Mouse (Mus musculus) gastrocnemius, postnatal 25 days (tissue): ENCODE results near the gene Vars2. TPM values are rescaled to one million over a fixed set of nuclear protein-coding genes. Genes with fewer than 3 reads are reported as not detected.

Source experiments
- DNase-seq: peaks from one replicate; pipeline ENCODE4 v3.0.0; 2022
- total RNA-seq, 2 experiments: library from RNA; stranded (reverse); gene quantifications; 1 replicate in 1 of 2; 2 replicates in 1 of 2; pipeline ENCODE4 v1.2.3; 2021

Gene Vars2
- total RNA-seq, 2 experiments from 2014 or later = 9.9 to 14.7 TPM

- DNase-seq = no peak
Measured at GRCm38 (mm10) chr17:35693906-35694305, 26.5 kb upstream of the Vars2 start.

- no peak for DNase-seq
Measured at GRCm38 (mm10) chr17:35692368-35692767, 25.0 kb upstream of the Vars2 start.

- DNase-seq = no peak
Measured at GRCm38 (mm10) chr17:35691811-35692210, 24.4 kb upstream of the Vars2 start.

- DNase-seq = no peak
Measured at GRCm38 (mm10) chr17:35689936-35690645, 22.7 kb upstream of the Vars2 start.

GRCm38 (mm10) chr17:35688347-35689175, 21.2 kb upstream of the Vars2 start:
- no peak for DNase-seq

GRCm38 (mm10) chr17:35685061-35685460, 17.7 kb upstream of the Vars2 start:
- DNase-seq = no peak

GRCm38 (mm10) chr17:35681986-35682385, 14.6 kb upstream of the Vars2 start:
- DNase-seq = no peak

GRCm38 (mm10) chr17:35680591-35680990, 13.2 kb upstream of the Vars2 start:
- DNase-seq = no peak

- peak; percentile 85 for DNase-seq
Measured at GRCm38 (mm10) chr17:35673416-35674035, 6.1 kb upstream of the Vars2 start, which contains the start of gene Gtf2h4. Gene Gtf2h4, minus strand, starts transcription at chr17:35673739.

- DNase-seq = no peak
Measured at GRCm38 (mm10) chr17:35672527-35672926, 5.1 kb upstream of the Vars2 start.

- DNase-seq = no peak
Measured at GRCm38 (mm10) chr17:35671846-35672245, 4.5 kb upstream of the Vars2 start.

- DNase-seq = no peak
Measured at GRCm38 (mm10) chr17:35669731-35670130, 2.3 kb upstream of the Vars2 start.

- no peak for DNase-seq
Measured at GRCm38 (mm10) chr17:35666851-35667256, 538 bp downstream of the Vars2 start.

- no peak for DNase-seq
Measured at GRCm38 (mm10) chr17:35665957-35666515, 1.4 kb downstream of the Vars2 start.

GRCm38 (mm10) chr17:35653086-35653485, 14.3 kb downstream of the Vars2 start:
- no peak for DNase-seq

- no peak for DNase-seq
Measured at GRCm38 (mm10) chr17:35649429-35649828, 18.0 kb downstream of the Vars2 start.

GRCm38 (mm10) chr17:35643609-35644236, 23.7 kb downstream of the Vars2 start, which contains the start of gene Mucl3:
Gene Mucl3, minus strand, starts transcription at chr17:35643695.
- DNase-seq = no peak

GRCm38 (mm10) chr17:35639352-35639751, 28.0 kb downstream of the Vars2 start:
- no peak for DNase-seq

- peak; percentile 59 for DNase-seq
Measured at GRCm38 (mm10) chr17:35638475-35639190, 28.8 kb downstream of the Vars2 start.

- DNase-seq = no peak
Measured at GRCm38 (mm10) chr17:35636363-35636762, 31.0 kb downstream of the Vars2 start.

- peak; percentile 28 for DNase-seq
Measured at GRCm38 (mm10) chr17:35635699-35636111, 31.7 kb downstream of the Vars2 start.
